ENCODE assay signal across 19 mouse cellular contexts in the genomic region with DNA sequence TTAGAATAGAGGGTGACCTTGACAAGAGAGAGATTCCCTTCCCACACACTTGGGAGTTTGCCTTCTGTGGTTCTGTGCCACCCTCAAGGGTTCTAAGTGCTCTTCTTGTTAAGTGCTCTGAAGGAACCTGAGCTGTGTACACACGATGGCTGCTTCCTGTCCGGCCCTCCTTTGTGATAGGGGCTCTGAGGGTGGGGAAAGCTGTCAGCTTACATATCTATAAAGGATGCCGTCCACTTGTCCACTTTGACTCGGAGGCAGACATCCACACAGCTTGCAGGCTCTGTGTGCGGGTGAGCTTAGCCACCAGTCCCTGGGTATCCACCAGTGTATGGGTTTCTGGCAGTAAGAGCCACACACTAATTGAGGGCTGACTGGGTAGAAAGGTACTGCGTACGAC. TPM values are rescaled to one million over a fixed set of nuclear protein-coding genes. Genes with fewer than 3 reads are reported as not detected.
"Had no signal": no experiment of that assay in that cellular context is flagged by ENCODE, and none has a peak within 500 bp of the region (broad histone marks: within the 10 kb centered on the region; RNA-seq: fewer than 3 reads in every experiment).

A gene (plus strand): TSS at position 243 of the 400 bp plus-strand sequence.

- H3K9ac ChIP-seq: limb, embryonic 12.5 days; liver, embryonic 13.5 days; liver, postnatal 0 days; midbrain, embryonic 15.5 days; neural tube, embryonic 12.5 days; stomach, embryonic 15.5 days had no signal

- H3K27me3 ChIP-seq: limb, embryonic 12.5 days; liver, embryonic 13.5 days; midbrain, embryonic 15.5 days; neural tube, embryonic 12.5 days; stomach, embryonic 15.5 days had no signal

- H3K36me3 ChIP-seq: limb, embryonic 12.5 days; liver, embryonic 13.5 days; midbrain, embryonic 10.5 days; midbrain, embryonic 15.5 days; neural tube, embryonic 12.5 days; stomach, embryonic 15.5 days had no signal

- H3K9me3 ChIP-seq: limb, embryonic 12.5 days; liver, embryonic 13.5 days; midbrain, embryonic 10.5 days; midbrain, embryonic 15.5 days; neural tube, embryonic 12.5 days; stomach, embryonic 15.5 days had no signal

- H3K4me2 ChIP-seq: limb, embryonic 12.5 days; liver, embryonic 13.5 days; midbrain, embryonic 15.5 days; neural tube, embryonic 12.5 days; stomach, embryonic 15.5 days had no signal

- H3K4me1 ChIP-seq: limb, embryonic 12.5 days; liver, embryonic 13.5 days; midbrain, embryonic 10.5 days; midbrain, embryonic 15.5 days; neural tube, embryonic 12.5 days; stomach, embryonic 15.5 days had no signal

- H3K27ac ChIP-seq: kidney, postnatal 0 days; layer of hippocampus, adult 2 months; limb, embryonic 12.5 days; liver, embryonic 13.5 days; midbrain, embryonic 10.5 days; midbrain, embryonic 15.5 days; neural tube, embryonic 12.5 days; stomach, embryonic 15.5 days had no signal

- H3K4me3 ChIP-seq: layer of hippocampus, adult 2 months; limb, embryonic 12.5 days; liver, embryonic 13.5 days; midbrain, embryonic 10.5 days; midbrain, embryonic 15.5 days; neural tube, embryonic 12.5 days; stomach, embryonic 15.5 days had no signal

- ATAC-seq: liver, postnatal 0 days; midbrain, embryonic 15.5 days had no signal

- DNase-seq: kidney, adult 11 months; kidney, adult 9 months; kidney, postnatal 4 days; liver; liver, embryonic 13.5 days; liver, postnatal 0 days; right cerebral cortex, postnatal 4 days; thymus, adult 2 months; thymus, postnatal 25 days had no signal

RNA-seq across cellular contexts. Expression of the gene that starts here (rescaled TPM):
- polyA plus RNA-seq: intestine, embryonic 14.5 days; limb, embryonic 12.5 days; midbrain, embryonic 10.5 days; midbrain, embryonic 15.5 days; neural tube, embryonic 12.5 days; spleen, adult 2 months; stomach, embryonic 15.5 days; testis, adult 2 months had no signal
